Mouse (Mus musculus) bone marrow, adult 2 months (tissue): ENCODE data around the gene C330021F23Rik. TPM values are rescaled to one million over a fixed set of nuclear protein-coding genes. Genes with fewer than 3 reads are reported as not detected.

Experiments
- H3K27ac ChIP-seq: fragments of 200-500 bp; 2 replicates; pipeline ENCODE4 v1.5.1; 2012; ENCODE audit warnings: low read depth, mild to moderate bottlenecking, control low read depth, inconsistent platforms, low read length; ENCODE audit not compliant: control insufficient read depth, poor library complexity, insufficient read depth
- H3K4me1 ChIP-seq: fragments of 200-500 bp; 2 replicates; pipeline ENCODE4 v1.6.1; 2011; ENCODE audit warnings: low read length; ENCODE audit not compliant: control insufficient read depth, insufficient read depth
- H3K4me3 ChIP-seq: fragments of 200-500 bp; replicated peaks from 2 replicates; pipeline ENCODE3; 2011; ENCODE audit warnings: mild to moderate bottlenecking, low read depth, low read length, control low read depth; ENCODE audit not compliant: control insufficient read depth
- CTCF ChIP-seq: fragments of 200-500 bp; IDR thresholded peaks from 2 replicates; pipeline ENCODE4 v1.5.1; 2011; ENCODE audit warnings: low read length, control low read depth; ENCODE audit not compliant: control insufficient read depth, insufficient read depth
- POLR2A ChIP-seq: fragments of 200-500 bp; IDR thresholded peaks from 2 replicates; pipeline ENCODE4 v1.6.1; 2011; ENCODE audit warnings: low read depth, mild to moderate bottlenecking, control low read depth, low read length, borderline replicate concordance; ENCODE audit not compliant: control insufficient read depth
- WGBS: fragments of 180-500 bp; shearing (Covaris S2); methylation state at CpG from one replicate; pipeline ENCODE4 v1.1.7; 2018; 5-methylcytosine and 5-hydroxymethylcytosine counted together
- polyA plus RNA-seq: library from polyadenylated mRNA; stranded (reverse); fragments of >200 nt; gene quantifications from 2 replicates; pipeline ENCODE4 v1.2.4, GENCODE M21; 2011; ENCODE audit warnings: low replicate concordance; ENCODE audit not compliant: missing spikeins, insufficient read depth, insufficient read length

The C330021F23Rik gene
- not detected in 2 replicates for polyA plus RNA-seq

GRCm38 (mm10) chr8:3567641-3568371 is at the start of gene C330021F23Rik:
TSS of gene C330021F23Rik (plus strand) at chr8:3567990.
- TF ChIP-seq CTCF, result no peak
- no peak for TF ChIP-seq POLR2A
- Histone ChIP-seq H3K4me3 (no peak within 1 kb of the TSS), H3K27ac (no peak within 1 kb of the TSS), H3K4me1 (no peaks in the 10 kb centered on the region)
- WGBS, result 52% methylated on average over 12 of the region's 12 CpGs

- no peak for TF ChIP-seq CTCF
- no peak for TF ChIP-seq POLR2A
- Histone ChIP-seq H3K27ac (peak overlapping the region; percentile 86), H3K4me3 (no peak overlapping the region), H3K4me1 (no peaks in the 10 kb centered on the region; the same call in 1 of the 2 replicates)
- WGBS, result 72% methylated on average over 13 of the region's 13 CpGs
Measured at GRCm38 (mm10) chr8:3522007-3522697, 45.6 kb upstream of the C330021F23Rik start.

- WGBS, result 62% methylated on average over 5 of the region's 5 CpGs
- Histone ChIP-seq H3K27ac (no peak overlapping the region), H3K4me3 (no peak overlapping the region), H3K4me1 (no peaks in the 10 kb centered on the region)
- TF ChIP-seq POLR2A, result no peak
- no peak for TF ChIP-seq CTCF
Measured at GRCm38 (mm10) chr8:3530816-3531215, 37.0 kb upstream of the C330021F23Rik start.

GRCm38 (mm10) chr8:3531936-3532335 is 35.9 kb upstream of the C330021F23Rik start:
- TF ChIP-seq CTCF (no peak), POLR2A (no peak)
- Histone ChIP-seq H3K4me1 (no peaks in the 10 kb centered on the region), H3K4me3 (no peak overlapping the region), H3K27ac (no peak overlapping the region)
- WGBS, result 92% methylated on average over 18 of the region's 18 CpGs

GRCm38 (mm10) chr8:3536053-3536841 is 31.5 kb upstream of the C330021F23Rik start:
- Histone ChIP-seq H3K4me3 (no peak overlapping the region), H3K4me1 (no peaks in the 10 kb centered on the region), H3K27ac (no peak overlapping the region)
- TF ChIP-seq CTCF, result no peak
- TF ChIP-seq POLR2A, result no peak
- 66% methylated on average over 15 of the region's 15 CpGs for WGBS

- H3K27ac ChIP-seq, result no peak overlapping the region
- WGBS, result 97% methylated on average over 9 of the region's 9 CpGs
- no peaks in the 10 kb centered on the region for H3K4me1 ChIP-seq
- no peak overlapping the region for H3K4me3 ChIP-seq
- TF ChIP-seq POLR2A, result no peak
- no peak for TF ChIP-seq CTCF
Measured at GRCm38 (mm10) chr8:3536940-3537339, 30.9 kb upstream of the C330021F23Rik start.

- TF ChIP-seq CTCF (no peak), POLR2A (no peak)
- WGBS, result 96% methylated on average over 26 of the region's 26 CpGs
- Histone ChIP-seq H3K4me3 (no peak overlapping the region), H3K4me1 (no peaks in the 10 kb centered on the region), H3K27ac (no peak overlapping the region)
Measured at GRCm38 (mm10) chr8:3537666-3538065, 30.1 kb upstream of the C330021F23Rik start.

GRCm38 (mm10) chr8:3539146-3539545 is 28.6 kb upstream of the C330021F23Rik start:
- WGBS, result 85% methylated on average over 7 of the region's 7 CpGs
- H3K4me3 ChIP-seq, result no peak overlapping the region
- TF ChIP-seq POLR2A (no peak), CTCF (no peak)
- H3K4me1 ChIP-seq, result no peaks in the 10 kb centered on the region
- H3K27ac ChIP-seq, result no peak overlapping the region
